Mouse (Mus musculus) gastrocnemius, postnatal 25 days (tissue): ENCODE results near the gene Fgfr2. TPM values are rescaled to one million over a fixed set of nuclear protein-coding genes. Genes with fewer than 3 reads are reported as not detected.
"Not testable (repeated sequence)": the region's sequence is repeated elsewhere in the genome, so short reads cannot be mapped to it uniquely, and the experiment has no call there.

ENCODE experiments used
- DNase-seq: peaks from one replicate; pipeline ENCODE4 v3.0.0; 2022
- total RNA-seq, 2 experiments: library from RNA; stranded (reverse); gene quantifications; 1 replicate in 1 of 2; 2 replicates in 1 of 2; pipeline ENCODE4 v1.2.3; 2021

The Fgfr2 gene
- total RNA-seq, 2 experiments from 2014 or later = 0.33 to 0.96 TPM

DNA sequence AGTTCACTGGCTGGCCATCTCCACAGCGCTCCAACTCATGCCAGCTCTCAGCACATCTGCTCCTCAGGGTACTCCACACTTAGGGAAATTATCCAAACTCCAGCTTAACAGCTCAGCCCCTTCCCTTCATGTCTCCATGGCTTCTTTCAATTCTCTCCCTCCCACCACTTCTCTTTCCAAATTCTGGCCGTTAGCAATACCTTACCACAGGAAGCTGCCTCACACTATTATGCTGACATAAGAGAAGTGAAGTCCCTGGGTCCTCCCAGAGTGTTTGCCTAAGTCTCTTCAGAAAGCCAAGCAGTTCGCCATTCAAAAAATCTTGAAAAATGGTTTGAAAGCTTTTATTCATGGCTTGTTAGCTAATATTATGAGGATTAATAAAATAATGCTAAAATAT, 2649.3 kb downstream of the Fgfr2 start:
- no peak for DNase-seq

DNA sequence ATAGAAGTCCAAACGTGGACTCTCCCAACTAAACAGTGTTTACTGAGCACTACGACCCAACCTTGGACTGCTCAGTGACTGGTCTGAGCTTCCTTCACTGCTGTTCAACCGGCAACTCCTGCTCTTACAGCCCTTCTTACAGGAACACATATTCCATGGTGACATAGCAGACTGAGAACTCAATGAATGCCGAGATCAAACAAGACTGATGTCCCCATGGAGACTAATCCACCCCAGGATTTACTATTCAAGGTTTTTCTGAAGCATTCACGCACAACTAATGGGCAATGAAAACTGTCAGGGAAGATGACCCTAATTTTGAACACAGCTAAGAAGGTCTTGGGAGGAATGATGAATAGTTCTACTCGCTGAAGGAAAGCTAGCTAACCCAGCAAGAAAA, 2650.5 kb downstream of the Fgfr2 start:
- no peak for DNase-seq

DNA sequence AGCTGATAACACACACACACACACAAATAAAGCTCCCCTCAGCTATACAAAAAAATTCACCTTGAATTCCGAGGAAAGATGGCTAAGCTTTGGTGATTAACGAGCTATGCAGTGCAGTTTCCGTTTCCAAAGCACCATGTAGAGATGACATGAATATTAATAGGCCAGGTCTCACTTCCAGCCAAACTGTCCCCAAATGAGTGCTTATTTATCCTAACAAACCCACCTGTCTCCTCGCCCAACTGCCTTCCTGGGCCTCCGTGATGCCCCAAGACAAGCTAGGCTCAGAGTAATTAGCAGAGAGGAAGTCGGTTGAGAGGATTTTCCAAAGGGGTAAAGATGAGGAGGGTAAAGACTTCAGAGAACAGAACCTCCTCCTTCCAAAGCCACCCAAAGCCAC, 2652.1 kb downstream of the Fgfr2 start:
- no peak for DNase-seq

DNA sequence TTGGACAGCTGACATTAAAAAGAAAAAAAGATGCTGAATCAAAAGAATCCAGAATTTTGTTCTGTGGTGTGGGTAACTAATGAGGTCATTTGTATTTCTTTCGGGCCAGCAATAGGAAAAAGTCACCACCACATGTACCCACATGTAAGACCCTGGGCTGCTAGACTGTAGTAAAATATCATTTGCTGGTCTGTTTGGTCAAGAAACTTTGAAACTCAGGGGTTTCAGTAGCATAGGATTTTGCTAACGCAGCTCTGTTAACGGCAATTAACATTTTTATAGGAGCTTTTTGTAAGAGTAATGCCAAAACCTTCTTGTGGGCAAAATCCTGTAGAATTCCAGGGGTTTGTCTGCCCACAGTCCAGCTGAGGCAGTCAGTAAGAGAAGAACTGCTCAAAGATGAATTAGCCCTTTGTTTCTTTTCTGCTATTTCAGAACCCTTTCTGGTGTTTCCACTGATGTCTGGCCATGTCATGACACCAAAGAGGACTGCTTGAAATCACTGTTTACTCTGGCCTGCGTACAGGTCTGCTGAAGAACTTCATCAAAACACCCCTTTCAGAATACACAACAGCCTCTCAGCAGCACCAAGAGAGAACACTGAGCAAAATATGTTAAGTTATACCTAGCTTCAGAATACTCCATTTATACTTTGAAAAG, 2667.4 kb downstream of the Fgfr2 start:
- no peak for DNase-seq

DNA sequence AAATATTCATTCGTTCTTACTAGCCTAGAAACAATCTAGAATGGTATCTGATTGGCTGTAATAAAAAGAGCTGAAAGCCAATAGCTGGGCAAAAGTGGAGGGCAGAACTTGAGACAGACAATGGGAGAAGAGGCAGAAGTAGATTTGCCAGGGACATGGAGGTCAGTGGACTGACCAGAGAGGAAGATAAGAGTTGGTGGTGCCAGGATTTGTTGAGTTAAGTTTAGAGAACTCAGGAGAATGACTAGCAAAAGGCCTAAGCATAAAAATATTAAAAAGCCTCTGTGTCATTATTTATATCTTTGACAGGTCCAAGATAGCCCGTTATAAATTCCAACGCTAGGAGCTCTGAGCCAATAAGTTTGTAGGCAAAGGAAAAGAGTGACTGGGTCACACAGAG, 2668.9 kb downstream of the Fgfr2 start:
- DNase-seq = no peak

DNA sequence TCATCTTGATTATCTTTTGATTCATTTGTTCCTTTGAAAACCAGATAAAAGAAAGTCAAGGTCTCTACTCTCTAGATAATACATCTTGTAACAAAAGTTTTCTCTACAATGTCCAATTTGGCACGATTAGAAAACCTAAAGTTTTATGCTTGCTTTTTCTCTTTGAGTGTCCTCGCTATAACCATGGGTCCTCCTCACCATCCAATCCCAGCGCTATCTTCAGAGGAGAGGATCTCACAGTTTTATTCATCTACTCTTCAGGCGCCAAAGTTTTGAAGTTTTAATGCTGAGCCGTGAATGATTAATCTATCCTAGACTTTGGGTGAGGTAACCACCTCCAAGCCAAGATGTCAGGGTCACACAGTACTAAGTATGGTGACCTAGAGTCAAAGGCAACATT, 2687.4 kb downstream of the Fgfr2 start:
- DNase-seq = no peak

DNA sequence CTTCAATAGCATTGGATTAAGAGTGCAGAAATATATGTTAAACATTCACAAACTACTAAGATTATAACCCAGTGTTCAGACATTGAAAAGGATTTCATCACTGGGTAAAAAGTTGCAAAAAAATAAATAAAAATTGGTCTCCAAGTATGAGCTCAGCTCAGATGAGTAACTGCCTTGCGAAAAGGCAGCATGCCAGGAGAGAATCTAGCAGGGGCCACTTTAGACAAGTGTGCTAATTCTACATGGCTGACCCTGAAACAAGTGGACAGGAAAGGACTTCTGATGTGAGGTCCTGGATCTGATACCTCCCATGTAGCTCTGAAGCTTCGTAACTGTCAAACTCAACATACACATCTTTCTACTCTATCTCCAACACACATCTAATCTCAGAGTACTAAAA, 2691.0 kb downstream of the Fgfr2 start:
- DNase-seq = no peak

DNA sequence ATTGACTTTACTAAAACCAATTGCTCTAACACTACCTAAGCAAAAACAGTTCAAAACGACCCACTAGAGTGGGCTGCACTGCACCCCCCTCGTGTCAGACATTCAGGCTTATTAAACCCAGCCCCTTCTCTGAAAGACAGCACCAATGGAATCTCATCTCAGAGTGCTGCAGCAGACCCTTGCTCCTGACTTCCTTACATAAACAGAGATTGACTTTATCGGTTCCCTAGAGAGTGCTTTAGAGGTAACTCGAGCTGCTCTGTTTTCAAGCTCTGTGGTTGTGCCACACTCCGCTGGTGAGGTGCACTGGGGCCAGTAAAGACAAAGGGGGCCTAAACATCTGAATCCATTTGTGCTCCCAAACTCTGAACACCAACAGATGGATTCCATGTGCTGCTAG, 2696.6 kb downstream of the Fgfr2 start:
- DNase-seq = no peak

DNA sequence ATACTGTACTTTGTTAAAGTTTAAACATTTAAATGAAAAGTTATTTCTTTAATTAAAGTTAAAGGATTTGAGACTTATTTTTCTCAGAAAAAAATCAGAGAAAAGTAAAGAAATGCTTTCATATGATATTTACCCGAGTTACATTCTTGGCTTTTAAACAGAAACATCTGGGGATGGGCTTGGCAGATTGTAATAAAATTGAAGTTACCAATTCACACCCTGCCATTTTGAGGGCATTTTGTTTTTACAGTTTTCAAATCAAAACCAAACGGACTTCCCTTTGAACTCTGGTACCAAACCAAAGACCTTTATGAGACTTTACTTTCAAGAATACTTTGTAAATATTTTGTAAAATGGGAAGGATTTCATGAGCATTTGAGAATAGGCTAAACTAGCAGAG, 2697.2 kb downstream of the Fgfr2 start:
- DNase-seq = no peak

DNA sequence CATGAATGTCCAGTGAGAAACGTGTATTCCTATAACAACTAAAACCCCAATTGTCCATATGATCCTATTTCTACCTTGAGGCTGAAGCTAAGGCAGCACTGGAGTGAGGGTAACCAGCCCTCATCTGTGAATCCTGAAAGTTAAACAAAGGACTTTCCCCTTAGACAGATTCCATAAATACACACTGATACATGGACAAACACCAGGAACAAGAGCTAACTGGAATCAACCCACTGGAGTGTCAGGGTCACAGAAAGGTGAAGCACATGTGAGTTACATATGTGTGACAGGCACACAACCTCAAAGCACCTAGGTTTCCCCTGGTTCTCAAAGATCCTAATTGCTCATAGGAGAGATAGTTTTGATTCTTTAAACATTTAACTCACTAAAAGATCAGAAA, 2703.2 kb downstream of the Fgfr2 start:
- no peak for DNase-seq

DNA sequence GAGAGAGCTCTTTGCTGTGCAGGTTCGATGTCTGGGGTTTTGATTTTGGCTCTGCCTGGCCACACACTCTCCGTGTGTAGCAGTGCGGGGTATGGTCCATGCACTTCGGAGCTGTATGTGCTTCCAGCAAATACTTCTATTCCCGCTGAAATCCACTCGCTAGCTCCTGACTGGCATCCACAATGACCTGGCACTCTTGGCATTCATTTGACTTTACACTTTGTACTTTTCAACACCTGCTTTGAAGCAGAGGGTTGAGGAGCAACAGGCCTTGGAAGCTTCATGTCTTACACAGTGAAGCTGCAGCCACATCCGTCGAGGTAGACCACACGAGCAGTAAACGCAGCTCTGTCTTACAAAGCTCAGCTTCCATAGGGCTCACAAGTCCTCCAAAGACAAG, 2715.5 kb downstream of the Fgfr2 start:
- DNase-seq = no peak

DNA sequence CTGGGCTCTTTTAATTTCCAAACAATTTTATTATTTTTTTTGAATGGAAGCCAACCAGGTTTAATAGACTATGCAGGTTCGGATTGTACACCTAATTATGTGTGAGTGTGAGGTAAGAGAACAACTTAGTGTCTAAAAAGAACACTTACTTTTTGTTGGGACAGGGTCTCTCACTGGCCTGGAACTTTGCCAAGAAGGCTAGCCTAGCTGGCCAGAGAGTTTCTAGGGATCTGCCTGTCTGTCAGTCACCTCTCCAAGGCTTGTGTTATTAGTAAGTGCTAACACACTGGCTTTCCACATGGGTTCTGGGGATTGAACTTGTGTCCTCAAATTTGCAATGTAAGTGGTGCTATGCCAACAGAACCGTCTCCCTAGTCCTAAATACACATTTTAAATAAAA, 2719.8 kb downstream of the Fgfr2 start:
- no peak for DNase-seq

DNA sequence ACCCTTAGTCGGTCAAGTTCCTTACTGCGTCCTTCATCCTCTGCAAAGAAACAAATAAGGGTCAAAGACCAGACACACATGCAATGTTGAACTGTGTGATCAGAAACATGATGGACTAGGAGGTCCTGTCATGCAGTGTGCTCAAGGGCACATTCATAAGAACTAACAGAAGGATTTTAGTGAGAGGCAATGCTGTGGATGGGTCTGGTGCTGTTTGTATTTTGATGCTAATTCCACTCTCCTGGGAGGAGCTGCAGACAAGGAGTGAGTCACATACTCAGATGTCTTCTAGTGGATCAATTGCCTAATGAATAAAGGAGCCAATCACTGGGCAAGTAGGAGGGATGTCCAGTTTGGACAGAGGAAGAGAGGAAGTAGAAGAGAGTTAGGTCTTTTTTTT, 2728.5 kb downstream of the Fgfr2 start:
- no peak for DNase-seq

DNA sequence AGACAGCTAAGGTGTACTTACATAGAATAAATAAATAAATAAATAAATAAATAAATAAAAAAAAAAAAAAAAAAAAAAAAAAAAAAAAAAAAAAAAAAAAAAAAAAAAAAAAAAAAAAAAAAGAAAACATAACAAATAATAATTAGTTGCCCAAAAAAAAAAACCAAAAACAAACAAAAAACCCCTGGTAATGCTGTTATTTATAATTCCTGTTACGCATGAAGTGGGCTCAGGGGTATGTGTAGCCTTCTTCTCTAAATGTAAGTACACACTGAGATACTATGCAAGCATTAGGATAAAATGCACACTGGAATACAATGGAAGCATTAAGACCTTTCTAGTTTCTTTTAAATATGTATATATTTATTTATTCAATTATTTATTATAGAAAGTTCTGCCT, 2733.1 kb downstream of the Fgfr2 start:
- not testable (repeated sequence) for DNase-seq

DNA sequence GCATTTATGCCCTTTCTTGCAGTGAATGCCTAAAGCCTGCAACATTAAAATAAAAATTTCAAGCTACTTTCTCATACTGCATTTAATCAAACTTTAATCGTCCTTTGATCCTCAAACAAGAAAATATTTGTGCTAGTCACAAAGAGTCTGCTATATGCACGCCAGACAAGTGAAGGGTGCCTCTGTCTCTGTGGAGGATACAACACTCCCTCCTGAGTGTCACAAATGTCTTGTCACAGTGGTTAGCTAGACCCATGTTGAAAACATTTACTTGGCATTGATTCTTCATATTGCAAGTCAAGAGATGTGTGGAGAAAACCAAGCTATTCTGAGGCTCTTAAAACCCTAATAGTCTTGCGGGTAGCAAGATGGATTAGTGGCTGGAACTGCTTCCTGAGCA, 2736.8 kb downstream of the Fgfr2 start:
- DNase-seq = no peak

DNA sequence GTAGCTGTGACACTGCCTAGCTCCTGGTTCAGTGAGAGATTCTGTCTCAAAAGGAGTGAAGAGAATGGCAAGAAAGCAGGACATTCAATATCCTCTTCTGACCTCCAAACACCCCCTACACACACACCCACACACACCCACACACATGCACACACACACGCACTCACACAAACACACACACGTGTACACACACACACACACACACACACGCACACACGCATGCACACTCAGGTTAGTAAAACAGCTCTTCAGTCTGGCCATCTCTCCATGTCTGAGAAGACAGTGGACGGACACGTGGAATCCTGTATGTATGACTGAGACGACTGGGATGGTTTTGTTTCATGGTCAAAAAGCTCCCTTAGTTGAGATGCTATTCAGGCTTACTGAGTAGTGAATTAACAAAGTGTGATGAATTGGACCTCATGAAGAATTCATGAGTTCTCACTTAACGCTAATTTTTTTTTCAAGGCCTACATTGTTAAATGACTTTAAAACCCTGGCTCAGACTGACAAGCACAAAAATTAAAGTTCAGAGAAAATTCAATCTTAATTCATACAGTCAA, 2737.3 kb downstream of the Fgfr2 start:
- no peak for DNase-seq

DNA sequence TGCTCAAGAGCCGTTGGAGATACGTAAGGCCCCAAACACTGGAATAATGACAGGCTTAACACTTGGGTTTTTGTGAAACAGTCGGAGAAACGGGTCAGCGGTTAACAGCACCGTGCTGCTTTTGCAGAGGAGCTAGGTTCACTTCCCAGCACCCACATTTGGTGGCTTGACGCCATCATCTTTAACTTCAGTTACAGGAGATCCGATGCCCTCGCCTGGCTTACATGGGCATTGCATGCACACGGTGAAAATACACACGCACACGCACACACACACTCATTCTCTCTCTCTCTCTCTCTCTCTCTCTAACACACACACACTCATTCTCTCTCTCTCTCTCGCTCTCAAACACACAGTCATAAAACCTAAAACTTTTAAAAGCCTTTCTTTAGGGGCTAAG, 2741.0 kb downstream of the Fgfr2 start:
- no peak for DNase-seq

DNA sequence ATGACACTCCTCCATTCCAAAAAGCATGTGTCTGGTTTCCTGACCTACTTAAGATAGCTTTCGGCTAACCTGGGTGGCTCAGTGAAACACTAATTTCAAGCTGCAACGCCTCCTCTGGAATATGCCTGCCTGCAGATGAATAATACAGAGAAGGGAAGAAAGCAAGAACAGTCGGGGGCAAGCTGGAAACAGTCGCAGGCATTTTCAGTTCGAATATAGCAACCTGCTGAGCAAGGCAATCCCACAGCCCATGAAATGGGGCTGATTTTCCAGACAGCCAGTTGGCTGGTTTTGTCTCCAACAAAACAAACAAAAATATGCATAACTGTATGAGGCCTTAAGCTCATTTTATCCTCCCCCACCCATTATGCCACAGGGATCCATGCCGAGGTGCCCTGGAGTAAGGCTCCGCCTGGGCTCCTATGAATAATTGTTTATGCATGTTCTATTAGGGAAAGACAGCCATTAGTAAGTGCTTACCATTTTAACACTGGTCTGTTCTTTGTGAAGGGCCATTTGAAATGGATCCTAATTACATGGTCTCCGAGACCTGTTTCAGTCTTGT, 2741.7 kb downstream of the Fgfr2 start:
- no peak for DNase-seq

DNA sequence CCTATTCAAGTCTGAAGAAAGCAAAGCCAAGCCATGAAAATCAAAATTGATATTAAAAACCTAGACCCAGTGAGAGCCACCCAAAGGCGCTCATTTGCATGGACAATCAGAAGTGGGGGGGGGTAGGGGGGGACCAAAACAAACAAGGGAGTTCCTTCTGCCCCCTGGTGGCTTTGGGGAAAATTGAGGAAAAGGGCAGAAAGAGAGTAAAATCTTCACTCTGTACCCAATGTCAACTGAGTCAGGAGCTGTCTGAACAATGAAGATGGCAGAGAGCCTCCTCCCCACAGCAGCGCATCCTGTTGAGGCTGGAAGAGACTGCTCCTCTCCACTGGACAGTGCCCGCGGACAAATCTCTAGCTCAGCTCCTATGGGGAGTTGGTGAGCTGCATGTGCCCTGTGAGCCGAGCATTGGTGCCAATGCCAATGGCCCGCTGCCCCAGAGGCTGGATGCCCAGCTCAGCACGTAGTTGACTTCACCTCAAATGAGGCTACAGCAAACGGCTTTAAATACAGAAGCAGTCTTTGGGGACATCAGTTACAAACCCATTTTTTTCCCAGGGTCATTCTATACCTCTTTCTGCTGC, 2742.3 kb downstream of the Fgfr2 start:
- DNase-seq = peak; percentile 20

DNA sequence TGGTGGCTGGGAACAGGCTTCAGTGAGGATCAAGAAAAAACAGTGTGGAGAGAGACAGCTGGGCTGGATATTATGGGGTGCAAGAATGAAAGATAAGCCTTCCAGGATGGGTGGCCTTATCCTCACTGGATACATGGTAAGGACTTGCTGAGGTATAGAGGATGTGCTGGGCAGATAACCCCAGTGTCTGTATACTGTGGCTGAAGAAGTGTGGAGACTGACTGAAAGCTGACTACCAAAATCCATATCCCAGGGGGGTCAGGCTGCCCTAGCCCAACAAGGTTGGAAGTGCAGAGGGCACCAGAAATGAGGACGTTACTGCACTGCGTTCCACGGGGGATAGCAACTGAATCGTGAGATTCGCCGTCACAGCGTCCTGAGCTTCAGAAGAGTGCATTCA, 2742.8 kb downstream of the Fgfr2 start:
- no peak for DNase-seq

DNA sequence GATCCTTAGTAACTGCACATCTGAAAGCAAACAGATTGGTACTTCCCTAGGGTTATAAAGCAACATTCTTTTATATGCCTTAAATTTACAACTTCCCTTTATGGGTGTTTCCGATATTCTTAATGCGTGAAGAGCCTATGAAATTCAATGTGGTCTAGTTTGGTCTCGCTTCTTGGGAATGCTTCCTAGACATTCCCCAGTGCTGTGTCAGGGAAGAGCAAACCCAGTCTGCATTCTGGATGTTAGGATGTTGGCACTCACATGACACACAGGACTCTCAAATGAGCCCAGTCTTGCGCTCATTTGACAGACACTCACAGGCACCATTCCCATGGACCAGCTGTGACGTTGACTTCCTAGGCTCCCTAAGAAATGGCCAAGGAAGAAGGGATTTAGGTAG, 2743.3 kb downstream of the Fgfr2 start:
- no peak for DNase-seq

DNA sequence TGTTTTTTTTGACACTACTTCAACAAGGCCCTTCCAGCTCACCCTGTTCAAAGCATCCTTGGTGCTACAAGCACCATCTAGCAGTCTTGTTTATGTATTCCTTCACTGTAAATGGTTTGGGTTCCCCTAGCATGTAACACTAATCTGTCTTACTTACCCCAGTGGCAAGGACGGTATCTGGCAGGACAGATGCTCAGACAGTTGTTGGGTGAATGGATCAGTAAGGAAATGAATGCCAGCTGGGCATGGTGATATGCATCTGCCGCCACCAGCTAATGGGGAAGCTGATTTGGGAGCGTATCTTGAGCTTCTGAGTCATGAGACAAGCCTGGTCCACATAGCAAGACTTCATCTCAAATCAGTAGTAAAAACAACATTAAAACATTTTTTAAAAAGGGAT, 2744.8 kb downstream of the Fgfr2 start:
- DNase-seq = no peak

DNA sequence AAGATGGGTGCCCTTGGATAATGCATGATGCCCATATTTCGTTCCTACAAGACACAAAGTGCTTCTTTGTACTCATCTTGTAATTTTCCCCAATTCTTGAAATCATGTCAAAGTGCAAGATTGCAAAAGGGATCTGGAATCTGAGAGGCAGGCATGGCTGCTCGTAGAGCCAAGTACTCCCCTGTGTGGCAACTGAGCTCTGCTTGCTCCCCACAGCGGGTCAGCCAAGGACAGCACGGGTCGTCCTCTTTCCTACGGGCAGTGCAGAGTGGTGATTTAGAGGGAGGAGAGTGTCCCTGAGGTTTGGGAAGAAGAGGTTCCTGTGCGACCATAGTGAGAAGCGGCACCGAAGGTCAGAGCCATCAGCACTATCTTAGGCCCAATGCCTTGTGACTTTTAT, 2748.8 kb downstream of the Fgfr2 start:
- peak; percentile 14 for DNase-seq
